Mouse (Mus musculus) heart, postnatal 0 days (tissue): Measurements from ENCODE around the gene Col9a1. TPM values are rescaled to one million over a fixed set of nuclear protein-coding genes. Genes with fewer than 3 reads are reported as not detected.

ENCODE experiments used
- ATAC-seq: fragments of 200-750 bp; cut with Nextera tagmentation; 2 replicates; pipeline ENCODE4 v1.8.0; 2017; ENCODE audit warnings: low read depth, moderate number of reproducible peaks, moderate library complexity; ENCODE audit not compliant: insufficient read depth
- DNase-seq: peaks from one replicate; pipeline ENCODE4 v3.0.0-alpha.2; 2016; ENCODE audit warnings: low spot score
- H3K27ac ChIP-seq: fragments of 300-500 bp; sonication (generic); 2 replicates; pipeline ENCODE4 v1.5.1; 2014; ENCODE audit warnings: low read depth, mild to moderate bottlenecking
- H3K27me3 ChIP-seq: fragments of 300-500 bp; sonication (generic); 2 replicates; pipeline ENCODE4 v1.6.1; 2014; ENCODE audit warnings: low read length, mixed read lengths; ENCODE audit not compliant: control insufficient read depth, insufficient read depth
- H3K36me3 ChIP-seq: fragments of 300-500 bp; sonication (generic); replicated peaks from 2 replicates; pipeline ENCODE4 v1.6.1; 2014; ENCODE audit warnings: low read length, mixed read lengths; ENCODE audit not compliant: control insufficient read depth, insufficient read depth
- H3K4me1 ChIP-seq: fragments of 300-500 bp; sonication (generic); 2 replicates; pipeline ENCODE4 v1.6.1; 2014; ENCODE audit warnings: antibody characterized with exemption; ENCODE audit not compliant: control insufficient read depth, insufficient read depth
- H3K4me2 ChIP-seq: fragments of 300-500 bp; sonication (generic); 2 replicates; pipeline ENCODE4 v1.6.1; 2014; ENCODE audit warnings: low read depth, mild to moderate bottlenecking, low read length, moderate library complexity
- H3K4me3 ChIP-seq: fragments of 300-500 bp; sonication (generic); 2 replicates; pipeline ENCODE4 v1.5.1; 2014; ENCODE audit warnings: low read depth, low read length
- H3K9ac ChIP-seq: fragments of 300-500 bp; sonication (generic); replicated peaks from 2 replicates; pipeline ENCODE4 v1.6.1; 2014; ENCODE audit warnings: low read depth, low read length, mixed read lengths
- H3K9me3 ChIP-seq: fragments of 300-500 bp; sonication (generic); replicated peaks from 2 replicates; pipeline ENCODE4 v1.6.1; 2016; ENCODE audit warnings: low read length; ENCODE audit not compliant: control insufficient read depth
- CTCF ChIP-seq: IDR thresholded peaks from 2 replicates; pipeline ENCODE4 v1.5.1; 2016; ENCODE audit warnings: antibody characterized with exemption, control low read depth, low read depth
- EP300 ChIP-seq: IDR thresholded peaks from 2 replicates; pipeline ENCODE4 v1.6.1; 2016; ENCODE audit warnings: antibody characterized with exemption, low read depth
- WGBS: fragments of 180-500 bp; shearing (Covaris S2); extraction: QIAGEN DNeasy Blood & Tissue Kit; methylation state at CpG from one replicate; pipeline ENCODE4 v1.1.7; 2014; 5-methylcytosine and 5-hydroxymethylcytosine counted together
- polyA plus RNA-seq: library from polyadenylated mRNA; unstranded; fragments of >200 nt; fragmentation: Nextera tagmentation; extraction: Ambion mirVana; gene quantifications from 2 replicates; pipeline ENCODE4 v1.2.1, GENCODE M21; 2015
- total RNA-seq: library from RNA; depleted of rRNA; stranded (reverse); fragments of >200 nt; gene quantifications from 2 replicates; pipeline ENCODE4 v1.2.3, GENCODE M21; 2014; ENCODE audit warnings: low replicate concordance

Col9a1 gene
- total and polyA plus RNA-seq, 2 experiments from 2014 or later: 1.3 to 1.4 TPM

DNA sequence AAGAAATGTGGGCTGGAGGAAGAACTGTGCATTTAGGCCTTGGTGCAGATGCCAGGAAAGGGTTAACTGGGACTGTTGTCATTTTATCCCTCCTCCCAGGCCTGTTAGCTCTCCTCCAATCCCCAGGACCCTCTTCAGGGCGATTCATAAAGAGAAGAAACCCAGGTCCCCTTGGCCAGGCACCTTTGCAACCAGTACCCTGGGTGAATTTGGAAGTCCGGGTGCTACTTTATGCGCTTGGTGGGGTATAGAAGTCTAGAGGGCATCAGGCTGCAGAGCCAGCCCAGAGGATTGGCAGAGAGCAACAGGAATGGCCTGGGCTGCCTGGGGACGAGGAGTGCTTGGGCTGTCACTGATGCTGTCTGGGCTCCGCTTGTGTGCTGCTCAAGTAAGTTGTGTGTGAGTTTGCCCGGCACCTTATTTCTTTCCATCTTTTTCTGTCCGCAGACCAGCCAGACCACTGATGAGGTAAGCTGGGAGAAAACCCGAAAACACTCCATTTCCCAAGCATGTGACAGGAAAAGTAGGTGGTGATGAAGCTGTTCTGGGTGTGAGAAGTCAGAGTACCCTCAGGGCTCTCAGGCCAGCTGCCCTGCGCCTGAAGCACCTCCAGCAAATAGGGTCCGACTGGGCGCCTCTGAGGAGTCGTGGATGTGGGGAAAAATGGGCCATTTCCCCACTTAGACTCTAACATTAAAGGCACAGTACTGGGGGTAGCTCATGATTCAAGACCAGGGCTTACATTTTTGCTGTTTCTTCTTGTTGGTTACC, 17.8 kb downstream of the Col9a1 start:
- DNase-seq (no peak), ATAC-seq (no peak)
- H3K27me3 ChIP-seq: no peaks in the 10 kb centered on the region
- no peaks in the 10 kb centered on the region for H3K36me3 ChIP-seq
- no peak overlapping the region for H3K9ac ChIP-seq
- WGBS: 38% methylated on average over 12 of the region's 12 CpGs
- H3K4me1 ChIP-seq: no peaks in the 10 kb centered on the region
- no peaks in the 10 kb centered on the region for H3K9me3 ChIP-seq
- TF ChIP-seq EP300 (no peak), CTCF (no peak)
- H3K4me3 ChIP-seq: no peak overlapping the region
- no peak overlapping the region for H3K4me2 ChIP-seq
- H3K27ac ChIP-seq: no peak overlapping the region

DNA sequence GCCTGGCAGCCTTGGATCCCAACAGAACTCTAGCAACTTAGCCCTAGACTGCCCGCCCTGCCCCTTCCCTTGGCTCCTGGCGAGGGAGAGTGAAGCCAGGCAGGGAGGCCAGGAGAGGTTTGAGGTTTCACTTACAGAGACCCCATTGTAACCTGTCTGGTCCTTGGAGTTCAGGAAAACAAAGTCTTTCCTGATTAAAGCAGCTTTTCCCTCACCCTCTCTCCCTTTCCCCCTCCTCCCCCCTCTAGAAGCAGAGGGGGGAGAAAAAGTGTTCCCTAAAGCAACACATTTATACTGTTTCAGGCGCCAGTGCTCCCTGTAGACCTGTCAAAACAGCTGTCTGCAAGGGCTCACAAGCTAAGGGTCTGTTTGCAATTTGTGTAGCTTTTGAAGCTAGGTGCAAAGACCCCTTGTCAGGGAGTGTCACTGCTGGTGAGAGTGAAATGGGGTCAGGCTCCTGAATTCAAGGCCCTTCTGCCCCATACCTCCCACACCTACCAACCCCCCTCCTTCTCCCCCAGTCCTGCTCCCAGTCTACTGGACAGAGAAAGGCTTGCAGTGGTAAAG, 18.6 kb downstream of the Col9a1 start:
- ATAC-seq: no peak
- Histone ChIP-seq H3K9ac (no peak overlapping the region), H3K27ac (no peak overlapping the region), H3K36me3 (no peaks in the 10 kb centered on the region), H3K9me3 (no peaks in the 10 kb centered on the region), H3K4me2 (no peak overlapping the region), H3K4me1 (no peaks in the 10 kb centered on the region), H3K4me3 (no peak overlapping the region), H3K27me3 (no peaks in the 10 kb centered on the region)
- DNase-seq: no peak
- TF ChIP-seq EP300 (no peak), CTCF (no peak)
- 30% methylated on average over 3 of the region's 3 CpGs for WGBS

DNA sequence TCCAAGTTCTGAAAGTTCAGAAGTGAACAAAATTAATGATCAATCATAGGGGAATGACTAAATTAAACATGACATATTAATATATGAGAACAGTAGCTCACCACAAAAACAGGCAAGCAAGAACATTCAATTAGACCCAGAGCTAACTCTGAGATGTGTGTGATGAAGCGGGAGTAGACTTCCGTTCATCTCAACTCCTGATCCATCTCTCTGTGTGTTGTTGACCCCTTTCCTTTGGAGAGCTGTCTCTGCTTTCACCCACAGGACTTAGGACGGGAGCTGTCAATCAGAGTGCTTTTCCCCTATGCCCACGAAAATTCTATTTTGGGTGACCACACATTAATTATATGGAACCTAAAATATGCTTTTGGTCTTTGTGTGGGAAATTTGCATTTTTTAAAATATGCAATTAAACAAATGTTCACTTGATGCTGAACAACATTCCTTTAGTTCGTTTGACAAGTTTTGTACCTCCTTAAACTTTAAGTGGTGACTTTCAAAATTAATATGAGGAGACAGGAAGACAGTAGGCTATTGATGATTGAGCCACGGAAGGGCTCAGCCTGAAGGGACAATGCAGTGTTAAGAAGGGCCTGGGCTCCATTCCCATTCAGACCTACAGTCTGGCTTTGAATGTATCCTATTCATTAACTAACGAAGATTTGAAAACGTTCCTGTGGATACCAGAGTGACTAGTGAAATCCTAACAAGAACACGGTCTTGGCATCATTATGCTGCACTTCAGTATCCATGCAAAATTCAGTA, 34.4 kb downstream of the Col9a1 start:
- WGBS: 71% methylated on average over 9 of the region's 9 CpGs
- no peak for TF ChIP-seq CTCF
- no peak for TF ChIP-seq EP300
- DNase-seq: no peak
- no peak overlapping the region for H3K27ac ChIP-seq
- H3K27me3 ChIP-seq: no peaks in the 10 kb centered on the region
- H3K4me2 ChIP-seq: no peak overlapping the region
- H3K36me3 ChIP-seq: no peaks in the 10 kb centered on the region
- no peak overlapping the region for H3K9ac ChIP-seq
- H3K9me3 ChIP-seq: 0 out of 2 replicates have a peak, but pooled peaks cover 2% of the 10 kb centered on the region
- no peak overlapping the region for H3K4me3 ChIP-seq
- ATAC-seq: no peak
- H3K4me1 ChIP-seq: no peaks in the 10 kb centered on the region

DNA sequence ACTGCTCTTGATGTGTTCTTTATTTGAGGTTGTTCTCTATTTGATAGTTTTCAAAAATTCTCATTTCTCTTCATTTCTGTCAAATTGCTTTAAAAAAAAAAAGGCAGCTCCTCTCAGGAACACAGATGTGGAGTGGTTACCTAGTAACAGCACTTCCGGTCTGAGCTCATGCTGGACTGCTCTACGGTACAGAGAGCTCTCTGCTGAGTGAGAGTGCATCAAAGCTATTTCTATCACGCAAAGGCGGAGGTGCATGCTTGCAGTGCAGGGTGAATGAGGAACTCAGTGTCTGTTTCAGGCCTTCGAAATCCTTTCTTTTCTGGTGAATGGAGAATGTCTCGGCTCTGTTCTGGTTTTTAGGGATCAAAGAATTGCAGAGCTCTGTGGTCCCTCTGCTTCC, 41.6 kb downstream of the Col9a1 start:
- no peak overlapping the region for H3K4me3 ChIP-seq
- 29% methylated on average over 6 of the region's 6 CpGs for WGBS
- H3K4me2 ChIP-seq: no peak overlapping the region
- no peaks in the 10 kb centered on the region for H3K4me1 ChIP-seq
- no peaks in the 10 kb centered on the region for H3K27me3 ChIP-seq
- H3K9ac ChIP-seq: no peak overlapping the region
- no peaks in the 10 kb centered on the region for H3K9me3 ChIP-seq
- no peaks in the 10 kb centered on the region for H3K36me3 ChIP-seq
- DNase-seq: no peak
- TF ChIP-seq CTCF (no peak), EP300 (no peak)
- ATAC-seq: 0 out of 2 replicates have a peak, but pooled peaks have one; percentile 33
- no peak overlapping the region for H3K27ac ChIP-seq

DNA sequence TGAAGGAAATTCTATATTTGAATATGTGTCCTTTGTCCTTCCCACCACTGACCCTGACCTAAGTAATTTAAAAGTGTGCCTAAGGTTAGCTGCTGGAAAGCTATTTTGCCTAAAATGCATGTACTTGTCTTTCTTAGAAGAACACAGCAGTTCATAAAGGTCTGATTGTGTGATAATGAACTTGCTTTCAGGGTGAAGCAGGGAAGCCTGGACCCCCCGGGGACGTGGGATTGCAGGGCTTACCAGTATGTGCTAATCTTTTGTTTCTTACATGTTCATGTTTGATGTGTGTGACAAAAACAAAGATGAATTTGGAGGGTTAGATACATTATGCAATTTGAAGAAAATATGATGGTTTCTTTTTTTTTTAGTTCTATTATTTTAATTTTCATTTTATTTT, 44.8 kb downstream of the Col9a1 start:
- no peak overlapping the region for H3K4me3 ChIP-seq
- H3K4me2 ChIP-seq: no peak overlapping the region
- WGBS: 88% methylated on average over 2 of the region's 2 CpGs
- H3K4me1 ChIP-seq: no peaks in the 10 kb centered on the region
- no peak for ATAC-seq
- no peak overlapping the region for H3K9ac ChIP-seq
- no peaks in the 10 kb centered on the region for H3K27me3 ChIP-seq
- H3K9me3 ChIP-seq: no peaks in the 10 kb centered on the region
- TF ChIP-seq EP300 (no peak), CTCF (no peak)
- H3K27ac ChIP-seq: no peak overlapping the region
- no peaks in the 10 kb centered on the region for H3K36me3 ChIP-seq
- no peak for DNase-seq
